Mouse (Mus musculus) cerebellum, adult 8-10 months (tissue): Measurements from ENCODE around the gene Wfdc13.
"Not testable (repeated sequence)": the region's sequence is repeated elsewhere in the genome, so short reads cannot be mapped to it uniquely, and the experiment has no call there.

Source experiments
- DNase-seq: peaks from one replicate; pipeline ENCODE4 v3.0.0; 2022

Gene Wfdc13

GRCm38 (mm10) chr2:164684807-164685206 lies at the start of gene Wfdc13:
Wfdc13 (plus strand) TSS chr2:164685107.
- DNase-seq = no peak

DNA sequence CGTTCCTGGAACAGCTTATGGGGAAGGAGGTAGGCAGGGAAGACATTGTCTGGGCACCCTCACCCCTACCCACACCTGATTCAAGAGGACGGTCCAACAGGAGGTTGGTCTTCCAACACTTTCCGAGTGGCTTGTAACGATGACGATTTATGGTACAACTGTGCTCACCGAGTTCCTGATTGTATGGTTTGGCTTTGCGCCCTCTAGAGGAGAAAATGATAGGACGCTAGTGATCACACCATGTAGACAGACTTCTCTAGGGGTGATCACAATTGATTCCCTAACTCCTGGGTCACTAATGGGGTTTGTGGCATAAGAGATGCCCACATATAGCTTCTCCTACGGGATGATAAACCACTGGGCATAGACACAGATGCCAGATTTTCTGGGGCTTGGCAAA lies 49.6 kb upstream of the Wfdc13 start:
- DNase-seq = no peak

DNA sequence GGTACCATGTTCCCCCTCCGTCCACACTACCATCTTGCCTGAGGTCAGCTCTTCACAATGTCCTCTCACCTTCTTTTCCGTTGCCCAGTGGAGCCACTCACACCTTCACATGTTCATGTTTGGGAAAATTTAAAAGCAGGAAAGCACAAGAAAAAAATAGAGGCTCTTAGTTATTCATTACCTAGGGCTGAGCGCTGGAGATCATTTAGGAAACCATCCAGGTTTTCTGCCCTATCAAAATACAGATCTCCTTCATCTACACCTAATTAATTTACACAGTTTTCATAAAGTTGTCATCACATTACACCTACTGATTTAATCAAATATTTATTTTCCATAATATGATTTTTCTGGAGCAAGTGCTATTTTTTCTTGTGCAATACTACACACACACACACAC lies 46.2 kb upstream of the Wfdc13 start, which contains the start of gene Wfdc16:
Wfdc16 (minus strand) TSS at position 101 of the 400 bp plus-strand sequence.
- DNase-seq = no peak

DNA sequence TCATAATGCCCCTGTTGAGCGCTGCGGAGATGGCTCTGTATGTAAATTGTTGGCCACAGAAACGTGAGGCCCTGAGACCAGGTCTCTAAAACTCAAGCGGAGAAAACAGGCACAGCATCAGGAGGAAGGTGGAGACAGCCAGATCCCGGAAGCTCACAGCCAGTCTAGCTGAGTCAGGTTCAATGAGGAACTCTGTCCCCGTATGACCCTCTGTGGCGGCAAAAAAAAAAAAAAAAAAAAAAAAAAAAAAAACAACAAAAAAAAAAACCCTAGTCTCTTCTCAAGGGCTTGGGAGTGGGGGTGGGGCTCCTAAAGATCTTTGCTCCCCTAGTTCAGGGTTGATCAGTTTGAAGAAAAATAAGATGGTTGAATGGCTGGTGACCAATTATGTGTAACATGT lies 43.8 kb upstream of the Wfdc13 start:
- no peak for DNase-seq

DNA sequence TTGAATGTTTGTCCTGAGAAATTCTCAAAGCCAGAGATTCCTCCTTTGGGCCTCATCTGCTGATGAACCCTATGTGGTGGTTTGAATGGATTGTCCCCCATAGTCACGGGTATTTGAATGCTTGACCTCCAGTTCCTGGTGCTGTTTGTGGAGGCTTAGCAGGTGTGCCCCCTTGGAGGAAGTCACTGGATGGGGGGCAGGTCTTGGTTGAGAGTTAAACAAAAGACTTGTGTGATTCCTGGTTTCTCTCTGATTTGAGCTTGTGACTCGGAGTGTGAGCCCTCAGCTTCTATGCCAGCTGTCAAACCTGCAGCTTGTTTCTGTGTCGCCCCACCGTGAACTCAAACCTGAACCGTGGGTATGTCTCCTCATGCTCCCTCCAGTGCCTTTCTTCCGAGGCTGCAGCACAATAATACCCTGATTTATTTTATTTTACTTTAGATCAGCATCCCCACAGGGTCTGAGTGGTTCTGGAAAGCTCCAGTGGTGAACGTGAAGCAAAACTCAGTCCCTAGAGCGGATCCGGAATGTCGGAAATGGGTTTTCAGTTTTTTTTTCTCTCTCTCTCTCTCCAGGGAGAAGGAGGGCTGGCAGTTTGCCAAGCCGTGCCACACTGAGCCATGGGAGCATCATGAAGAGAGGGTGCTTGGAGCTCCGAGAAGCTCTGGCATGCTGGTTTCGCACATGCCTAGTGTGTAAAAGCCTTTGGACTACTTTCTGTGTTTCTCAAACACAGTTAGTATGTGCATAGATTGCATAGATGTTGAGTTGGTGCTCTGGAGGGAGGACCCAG lies 42.8 kb upstream of the Wfdc13 start:
- DNase-seq = no peak

- DNase-seq = peak; percentile 13
These were observed 29.0 kb upstream of the Wfdc13 start, which contains the start of gene Wfdc10 for GRCm38 (mm10) chr2:164655858-164656257. Wfdc10 (plus strand) TSS chr2:164656046.

DNA sequence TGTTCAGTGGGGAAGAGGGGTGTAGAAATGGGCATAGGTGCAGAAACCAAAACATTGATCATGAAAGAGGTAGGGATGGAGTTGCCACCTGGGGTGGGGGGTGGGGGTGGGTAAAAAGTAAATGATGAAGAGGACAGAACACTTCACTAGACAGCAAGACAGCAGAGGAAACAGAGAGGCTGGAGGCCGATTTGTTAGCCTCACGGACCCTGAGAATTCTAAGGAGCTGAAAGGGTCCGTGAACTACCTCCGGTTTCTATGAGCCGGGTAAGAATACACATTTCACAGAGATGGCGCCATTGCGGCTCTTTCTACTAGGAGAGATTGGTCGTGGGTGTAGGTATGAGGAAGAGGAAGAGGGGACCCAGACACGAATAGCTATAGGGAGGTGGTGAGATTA lies 28.4 kb upstream of the Wfdc13 start, which contains the start of gene Wfdc9:
Wfdc9 (minus strand) TSS at position 101 of the 400 bp plus-strand sequence.
- DNase-seq = no peak

DNA sequence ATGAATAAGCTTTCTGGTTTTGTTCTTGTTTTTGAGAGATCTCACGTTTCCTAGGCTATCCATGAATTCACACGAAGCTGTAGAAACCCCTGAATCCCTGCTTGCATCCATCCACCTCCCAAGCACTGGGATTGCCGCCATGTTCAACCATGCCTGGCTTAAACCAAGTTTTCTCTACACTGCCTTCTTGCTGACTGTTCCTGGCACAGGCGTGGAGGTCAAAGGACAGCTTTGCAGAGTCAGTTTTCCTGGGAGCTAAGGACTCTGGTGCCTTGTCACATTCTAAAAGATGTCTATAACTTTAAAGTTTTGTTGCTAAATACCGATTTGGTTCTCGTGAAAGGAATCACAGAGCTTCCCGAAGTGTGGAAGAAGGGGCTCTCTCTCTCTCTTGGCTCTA lies 20.1 kb upstream of the Wfdc13 start:
- DNase-seq = no peak

DNA sequence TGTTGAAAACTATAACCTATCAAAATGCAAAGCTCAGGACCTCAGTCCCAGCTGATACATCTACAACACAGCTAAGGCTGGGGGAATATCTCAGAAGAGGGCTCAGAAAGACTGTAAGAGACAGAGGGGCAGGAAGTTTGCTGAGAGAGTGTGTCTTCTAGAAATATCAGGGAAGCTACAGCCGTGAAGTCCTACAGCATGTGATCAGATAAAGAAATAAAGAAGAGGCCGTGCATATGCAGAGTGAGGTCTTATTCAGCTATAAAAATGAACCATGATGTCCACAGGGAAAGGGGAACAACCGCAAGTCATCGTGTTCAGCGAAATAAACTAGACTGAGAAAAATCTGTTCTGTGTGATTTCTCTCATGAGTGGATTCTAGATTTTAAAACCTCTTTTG lies 14.6 kb upstream of the Wfdc13 start:
- DNase-seq = no peak

DNA sequence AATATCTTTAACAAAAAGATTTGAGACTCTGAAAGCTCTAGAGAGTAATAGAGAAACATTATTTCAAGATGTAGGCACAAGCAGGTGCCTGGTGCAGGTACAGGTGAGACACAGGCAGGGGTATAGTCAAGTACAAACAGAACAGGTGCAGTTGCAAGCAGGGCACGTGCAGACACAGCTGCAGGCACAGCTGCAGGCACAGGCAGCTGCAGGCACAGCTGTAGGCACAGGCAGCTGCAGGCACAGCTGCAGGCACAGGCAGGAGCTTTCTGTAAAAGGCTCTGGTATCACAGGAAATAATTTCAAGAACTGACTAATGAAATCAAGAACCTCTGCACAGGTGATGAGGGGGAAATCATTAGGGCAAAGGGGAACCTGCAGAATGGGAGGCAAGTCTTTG lies 14.0 kb upstream of the Wfdc13 start:
- no peak for DNase-seq

GRCm38 (mm10) chr2:164673987-164674386 lies 10.9 kb upstream of the Wfdc13 start, which contains the start of gene Wfdc11:
Wfdc11 (minus strand) TSS chr2:164674087.
- no peak for DNase-seq

GRCm38 (mm10) chr2:164676103-164676502 lies 8.8 kb upstream of the Wfdc13 start:
- no peak for DNase-seq

- DNase-seq = no peak
These were observed 7.8 kb upstream of the Wfdc13 start for GRCm38 (mm10) chr2:164676916-164677685.

DNA sequence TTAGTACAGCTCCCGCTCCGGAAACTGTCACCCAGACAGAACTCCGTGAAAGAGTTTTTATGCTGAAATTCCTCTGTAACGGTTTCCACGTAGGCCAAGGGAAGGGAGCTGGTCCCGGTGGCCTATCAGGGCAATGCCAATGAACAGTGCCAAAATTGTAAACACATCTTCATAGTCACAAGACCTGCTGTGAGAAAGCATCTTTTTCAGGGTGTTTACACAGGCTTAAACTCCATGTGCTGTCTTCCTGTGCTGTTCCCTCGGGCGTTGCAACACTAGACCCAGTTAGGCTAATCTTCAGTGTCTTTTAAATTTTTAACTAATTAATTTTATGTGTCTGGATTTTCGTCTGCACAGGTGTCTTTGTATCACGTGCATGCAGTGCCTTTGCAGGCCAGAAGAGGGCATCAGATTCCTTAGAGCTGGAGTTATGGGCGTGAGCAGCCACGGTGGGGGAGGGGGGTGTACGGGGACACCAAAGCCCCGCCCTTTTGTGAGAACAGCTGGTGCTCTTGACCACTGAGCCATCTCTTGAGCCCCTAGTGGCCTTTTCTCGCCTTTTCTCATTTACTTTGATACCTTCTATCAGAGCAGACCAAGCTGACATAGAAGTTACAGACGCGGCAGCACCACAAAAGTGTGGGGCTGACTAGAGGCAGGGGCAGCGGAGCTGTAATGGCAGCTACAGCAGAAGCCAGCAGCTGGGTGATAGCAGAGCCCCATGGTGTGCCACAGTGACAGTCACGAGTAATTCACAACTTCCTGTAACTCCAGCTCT lies 5.9 kb upstream of the Wfdc13 start:
- DNase-seq = peak; percentile 30

DNA sequence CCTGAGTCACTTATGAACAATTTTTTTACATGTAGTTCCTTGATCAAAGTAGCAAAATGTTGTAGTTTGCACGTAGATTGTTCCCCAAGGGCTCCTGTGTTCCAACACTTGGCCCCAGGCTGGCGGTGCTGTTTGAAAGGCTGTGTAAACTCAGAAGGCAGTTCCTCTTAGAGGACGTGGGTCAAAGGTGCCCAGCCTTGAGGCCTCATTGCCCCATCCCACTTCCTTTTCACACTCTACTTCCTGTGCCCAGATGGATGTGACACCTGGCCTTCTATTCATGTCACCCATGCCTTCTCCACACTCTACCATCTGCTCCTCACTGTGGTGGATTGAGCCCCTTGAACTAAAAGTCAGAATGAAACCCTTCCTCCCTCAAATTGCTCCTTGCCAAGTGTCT lies 5.0 kb upstream of the Wfdc13 start:
- no peak for DNase-seq

GRCm38 (mm10) chr2:164698201-164698600 lies 13.3 kb downstream of the Wfdc13 start, which contains the start of gene Spint4:
Spint4 (plus strand) TSS chr2:164698501.
- no peak for DNase-seq

GRCm38 (mm10) chr2:164700959-164701358 lies 16.1 kb downstream of the Wfdc13 start:
- DNase-seq = no peak

DNA sequence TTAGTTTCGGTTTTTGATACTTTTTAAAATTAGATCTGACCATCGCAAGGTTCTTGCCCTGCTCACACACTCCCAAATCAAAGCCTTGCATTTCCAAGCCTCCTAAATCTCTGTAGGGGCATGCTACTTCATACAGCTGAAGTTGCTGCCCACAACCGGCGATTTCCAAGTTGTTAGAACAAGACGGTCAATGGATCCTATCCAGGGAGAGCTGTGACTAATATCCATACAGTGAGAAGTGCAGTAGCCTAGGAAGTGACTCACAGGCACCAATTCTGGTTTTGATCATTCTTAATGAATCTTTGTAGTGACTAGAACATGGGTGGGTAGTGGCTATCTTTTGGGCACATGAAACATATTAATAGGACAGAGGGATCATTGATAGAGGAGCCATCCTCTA lies 16.9 kb downstream of the Wfdc13 start:
- no peak for DNase-seq

DNA sequence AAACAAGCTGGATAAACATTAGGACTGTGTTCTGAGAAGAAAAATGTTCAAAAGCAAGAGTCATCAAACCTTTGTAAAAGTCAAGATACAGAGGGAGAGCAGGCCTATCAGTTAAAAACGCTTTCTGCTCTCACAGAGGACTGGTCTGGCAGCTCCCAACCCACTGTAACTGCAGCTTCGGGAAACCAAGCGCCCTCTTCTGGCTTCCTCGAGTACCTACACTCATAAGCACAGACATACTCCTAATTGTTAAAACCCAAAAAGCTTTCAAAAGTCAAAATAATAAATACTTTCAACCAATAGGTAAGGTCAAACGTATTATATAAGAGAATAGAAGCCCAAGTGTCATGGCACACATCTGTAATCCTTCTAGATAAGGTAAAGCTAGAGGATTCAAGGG lies 19.3 kb downstream of the Wfdc13 start:
- no peak for DNase-seq

DNA sequence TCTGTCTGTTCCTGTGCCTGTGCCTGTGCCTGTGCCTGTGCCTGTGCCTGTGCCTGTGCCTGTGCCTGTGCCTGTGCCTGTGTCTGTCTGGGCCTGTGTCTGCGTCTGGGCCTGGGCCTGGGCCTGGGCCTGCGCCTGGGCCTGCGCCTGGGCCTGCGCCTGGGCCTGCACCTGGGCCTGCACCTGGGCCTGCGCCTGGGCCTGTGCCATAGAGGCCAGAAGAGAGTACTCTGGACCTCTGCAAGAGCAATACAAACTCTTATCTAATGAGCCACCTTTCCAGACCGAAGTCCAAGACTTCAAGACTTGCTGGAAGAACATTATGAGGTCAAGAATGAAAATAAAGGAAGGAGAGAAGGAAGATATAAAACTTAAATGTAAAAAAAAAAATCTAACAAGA lies 20.4 kb downstream of the Wfdc13 start:
- no peak for DNase-seq

DNA sequence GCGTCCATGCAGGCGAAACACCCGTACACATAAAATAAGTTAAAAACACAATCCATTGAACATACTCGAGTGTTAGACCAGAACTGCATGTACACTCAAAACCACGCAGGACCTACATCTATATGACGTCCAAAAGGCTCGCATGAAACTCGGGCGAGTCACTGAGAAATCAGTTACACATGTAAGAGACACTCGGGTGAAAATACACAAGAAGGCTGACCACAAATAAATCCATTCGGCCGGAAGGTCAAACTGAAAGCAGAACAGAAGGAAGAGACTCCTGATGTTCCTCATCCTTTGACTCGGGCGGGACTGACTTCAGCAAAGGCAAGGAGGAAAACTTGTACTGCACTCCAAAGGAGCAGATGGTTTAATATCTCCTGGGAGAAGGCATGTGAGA lies 21.1 kb downstream of the Wfdc13 start:
- DNase-seq = no peak

- no peak for DNase-seq
These were observed 30.1 kb downstream of the Wfdc13 start, which contains the start of gene Spint5 for GRCm38 (mm10) chr2:164715005-164715404. Spint5 (plus strand) TSS chr2:164715305.

GRCm38 (mm10) chr2:164716194-164716786 lies 31.4 kb downstream of the Wfdc13 start:
- DNase-seq = not testable (repeated sequence)
